Mouse (Mus musculus): ENCODE measurements at regions not wholly inside any gene's neighbourhood (a gene's known extent, or its start where the extent isn't known, plus 50 kb on each side); places are given as distances from the start of the nearest gene placed in this dataset.

- Histone ChIP-seq H3K4me2 (replicated peaks) (no peak overlapping the region), H3K27ac (replicated peaks) (no peak overlapping the region), H3K9me3 (no peaks in the 10 kb centered on the region), H3K4me3 (no peak overlapping the region), H3K27me3 (no peaks in the 10 kb centered on the region), H3K9ac (replicated peaks) (no peak overlapping the region), H3K4me1 (no peaks in the 10 kb centered on the region), H3K36me3 (no peaks in the 10 kb centered on the region)
- 87% methylated on average over 6 of the region's 6 CpGs for WGBS
- ATAC-seq (replicated peaks), result no peak
Measured at GRCm38 (mm10) chr17:14570266-14570775, 123.7 kb downstream of the Thbs2 start.

GRCm38 (mm10) chr17:14562191-14562590, 131.8 kb downstream of the Thbs2 start:
- Histone ChIP-seq H3K4me2 (replicated peaks) (no peak overlapping the region), H3K4me3 (no peak overlapping the region), H3K9ac (replicated peaks) (no peak overlapping the region), H3K27me3 (no peaks in the 10 kb centered on the region), H3K36me3 (no peaks in the 10 kb centered on the region), H3K9me3 (no peaks in the 10 kb centered on the region), H3K4me1 (no peaks in the 10 kb centered on the region), H3K27ac (replicated peaks) (no peak overlapping the region)
- WGBS, result 85% methylated on average over 6 of the region's 6 CpGs
- no peak for ATAC-seq (replicated peaks)

- no peak overlapping the region for H3K9ac ChIP-seq (replicated peaks)
- no peak for ATAC-seq (replicated peaks)
- H3K27ac ChIP-seq (replicated peaks), result no peak overlapping the region
- no peaks in the 10 kb centered on the region for H3K27me3 ChIP-seq
- H3K9me3 ChIP-seq, result no peaks in the 10 kb centered on the region
- no peak overlapping the region for H3K4me3 ChIP-seq
- H3K36me3 ChIP-seq, result no peaks in the 10 kb centered on the region
- no peak overlapping the region for H3K4me2 ChIP-seq (replicated peaks)
- H3K4me1 ChIP-seq, result no peaks in the 10 kb centered on the region
Measured at GRCm38 (mm10) chr17:14557214-14557613, 136.8 kb downstream of the Thbs2 start.

- Histone ChIP-seq H3K4me1 (no peaks in the 10 kb centered on the region), H3K9ac (replicated peaks) (no peak overlapping the region), H3K4me2 (replicated peaks) (no peak overlapping the region), H3K27ac (replicated peaks) (no peak overlapping the region), H3K27me3 (no peaks in the 10 kb centered on the region), H3K9me3 (no peaks in the 10 kb centered on the region), H3K36me3 (no peaks in the 10 kb centered on the region), H3K4me3 (no peak overlapping the region)
- no peak for ATAC-seq (replicated peaks)
- 69% methylated on average over 3 of the region's 3 CpGs for WGBS
Measured at GRCm38 (mm10) chr17:14553195-14553594, 140.8 kb downstream of the Thbs2 start.

DNA sequence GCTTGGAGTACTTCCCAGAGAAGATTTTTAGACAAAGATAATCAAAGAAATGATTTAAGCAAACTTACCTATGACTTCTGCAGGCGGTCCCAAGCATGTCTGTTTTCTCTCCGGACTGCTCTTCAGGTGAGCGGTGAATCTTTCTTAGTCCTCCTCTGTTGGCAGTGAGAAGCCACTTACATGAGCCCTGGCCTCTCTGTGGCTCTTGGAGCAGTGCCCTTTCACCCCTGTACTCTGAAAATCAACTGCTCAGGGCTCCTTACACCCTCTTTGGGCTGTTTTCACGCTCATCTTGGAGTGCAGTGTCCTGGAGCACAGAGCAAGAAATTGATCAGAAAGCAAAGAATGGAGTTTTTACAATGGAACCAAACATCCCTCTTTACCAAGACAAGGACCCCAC, 142.0 kb downstream of the Thbs2 start:
- Histone ChIP-seq H3K4me2 (replicated peaks) (no peak overlapping the region), H3K9me3 (peaks cover 5% of the 10 kb centered on the region; the same call in 1 of the 2 replicates), H3K9ac (replicated peaks) (no peak overlapping the region), H3K4me1 (no peaks in the 10 kb centered on the region), H3K27ac (replicated peaks) (no peak overlapping the region), H3K4me3 (no peak overlapping the region), H3K27me3 (no peaks in the 10 kb centered on the region), H3K36me3 (no peaks in the 10 kb centered on the region)
- ATAC-seq (replicated peaks), result no peak
- WGBS, result 84% methylated on average over 4 of the region's 4 CpGs

- Histone ChIP-seq H3K4me3 (no peak overlapping the region), H3K4me2 (replicated peaks) (no peak overlapping the region), H3K27me3 (no peaks in the 10 kb centered on the region), H3K27ac (replicated peaks) (no peak overlapping the region), H3K9ac (replicated peaks) (no peak overlapping the region), H3K9me3 (peaks cover 5% of the 10 kb centered on the region; the same call in 1 of the 2 replicates), H3K4me1 (no peaks in the 10 kb centered on the region), H3K36me3 (no peaks in the 10 kb centered on the region)
- WGBS, result 69% methylated on average over 4 of the region's 4 CpGs
- ATAC-seq (replicated peaks), result no peak
Measured at GRCm38 (mm10) chr17:14551610-14552009, 142.4 kb downstream of the Thbs2 start.

- Histone ChIP-seq H3K27ac (replicated peaks) (no peak overlapping the region), H3K36me3 (no peaks in the 10 kb centered on the region), H3K9me3 (peaks cover 5% of the 10 kb centered on the region; the same call in 1 of the 2 replicates), H3K4me2 (replicated peaks) (0 out of 2 replicates have a peak overlapping the region, but pooled peaks have one; percentile 0), H3K4me1 (peaks cover 5% of the 10 kb centered on the region; the same call in 1 of the 2 replicates), H3K4me3 (no peak overlapping the region), H3K9ac (replicated peaks) (no peak overlapping the region), H3K27me3 (no peaks in the 10 kb centered on the region)
- ATAC-seq (replicated peaks), result peak; percentile 62; the same call in 1 of the 2 replicates
- 26% methylated on average over 16 of the region's 16 CpGs for WGBS
Measured at GRCm38 (mm10) chr17:14545822-14546473, 148.1 kb downstream of the Thbs2 start.

DNA sequence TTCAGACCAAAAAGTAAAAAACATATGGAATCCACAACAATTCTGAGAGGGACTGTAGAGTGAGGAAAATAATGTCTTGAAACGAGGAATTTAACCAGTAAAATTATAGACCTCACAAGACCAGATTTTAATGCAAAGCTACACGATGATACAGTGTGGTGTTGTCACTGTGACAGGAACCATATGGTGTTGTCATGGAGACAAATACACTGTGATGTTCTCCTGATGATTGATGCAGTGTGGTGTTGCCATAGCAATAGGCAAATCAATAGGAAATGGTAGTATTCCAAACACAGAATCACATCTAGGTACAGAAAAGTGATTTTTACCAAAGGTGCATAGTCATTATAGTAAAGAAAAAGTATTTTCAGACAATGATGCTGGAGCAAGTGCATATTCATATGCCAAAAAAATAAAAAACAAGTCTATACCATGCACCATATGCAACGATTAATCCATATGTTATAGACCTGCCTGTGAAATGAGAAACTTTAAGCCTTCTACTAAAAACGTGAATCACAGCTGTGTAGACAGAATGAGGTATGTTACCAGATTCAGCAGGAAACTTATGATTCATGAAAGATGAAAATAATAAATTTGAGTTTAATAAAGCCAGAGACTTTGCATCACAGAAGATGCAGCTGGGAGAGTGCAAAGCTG, 149.6 kb downstream of the Thbs2 start:
- H3K4me1 ChIP-seq, result peaks cover 5% of the 10 kb centered on the region; the same call in 1 of the 2 replicates
- H3K36me3 ChIP-seq, result no peaks in the 10 kb centered on the region
- H3K27ac ChIP-seq (replicated peaks), result peak overlapping the region; percentile 36; the same call in 1 of the 2 replicates
- 52% methylated on average over 4 of the region's 4 CpGs for WGBS
- H3K27me3 ChIP-seq, result no peaks in the 10 kb centered on the region
- no peak overlapping the region for H3K4me3 ChIP-seq
- no peak overlapping the region for H3K9ac ChIP-seq (replicated peaks)
- peaks cover 5% of the 10 kb centered on the region; the same call in 1 of the 2 replicates for H3K9me3 ChIP-seq
- no peak overlapping the region for H3K4me2 ChIP-seq (replicated peaks)
- ATAC-seq (replicated peaks), result peak; percentile 94

DNA sequence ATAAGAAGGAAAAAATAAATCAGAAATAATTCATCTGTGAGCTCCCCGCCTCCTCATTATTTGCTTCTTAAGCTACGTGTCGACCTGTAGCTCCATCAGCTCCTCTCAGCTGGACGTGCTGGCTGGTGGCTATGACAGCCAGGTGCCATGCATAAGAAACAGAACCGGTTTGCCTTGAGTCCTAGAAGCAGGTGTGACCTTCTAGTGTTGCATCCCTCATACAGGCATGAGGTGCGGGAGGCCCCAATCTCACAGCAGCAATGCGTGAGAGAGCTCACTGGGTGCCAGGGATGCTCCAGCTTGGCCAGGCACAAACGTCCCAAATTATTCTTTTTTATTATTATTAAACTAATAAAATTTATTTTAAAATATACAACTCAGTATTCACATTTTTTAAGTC, 153.0 kb downstream of the Thbs2 start:
- no peak overlapping the region for H3K4me2 ChIP-seq (replicated peaks)
- no peaks in the 10 kb centered on the region for H3K9me3 ChIP-seq
- no peak overlapping the region for H3K9ac ChIP-seq (replicated peaks)
- H3K27ac ChIP-seq (replicated peaks), result no peak overlapping the region
- 86% methylated on average over 8 of the region's 8 CpGs for WGBS
- no peaks in the 10 kb centered on the region for H3K36me3 ChIP-seq
- peaks cover 5% of the 10 kb centered on the region; the same call in 1 of the 2 replicates for H3K4me1 ChIP-seq
- no peaks in the 10 kb centered on the region for H3K27me3 ChIP-seq
- ATAC-seq (replicated peaks), result no peak
- H3K4me3 ChIP-seq, result no peak overlapping the region

- H3K9ac ChIP-seq (replicated peaks), result no peak overlapping the region
- 89% methylated on average over 5 of the region's 5 CpGs for WGBS
Measured at GRCm38 (mm10) chr17:14540269-14540975, 153.6 kb downstream of the Thbs2 start.

DNA sequence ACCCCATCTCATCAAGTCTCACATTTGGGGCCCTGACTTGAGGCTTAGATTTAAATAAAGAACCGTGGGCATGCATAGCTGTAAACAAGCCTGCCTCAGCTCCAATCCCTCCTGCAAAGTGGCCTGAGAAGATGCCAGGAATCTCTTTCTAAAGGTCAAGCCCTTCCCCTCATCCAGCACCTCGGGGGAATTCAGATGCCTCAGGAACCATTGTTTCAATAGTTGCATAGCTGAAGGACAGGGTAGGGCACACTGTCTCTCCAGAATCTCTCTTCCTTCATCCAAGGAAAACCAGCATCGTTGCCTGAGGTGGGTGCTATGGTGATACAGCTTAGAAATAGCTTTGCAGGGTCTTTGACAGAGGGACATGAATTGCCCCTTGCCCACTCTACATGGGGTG, 154.4 kb downstream of the Thbs2 start:
- H3K9ac ChIP-seq (replicated peaks), result no peak overlapping the region
- no peaks in the 10 kb centered on the region for H3K27me3 ChIP-seq
- no peak overlapping the region for H3K27ac ChIP-seq (replicated peaks)
- H3K4me3 ChIP-seq, result no peak overlapping the region
- no peak for ATAC-seq (replicated peaks)
- WGBS, result 50% methylated on average over 3 of the region's 3 CpGs
- no peak overlapping the region for H3K4me2 ChIP-seq (replicated peaks)
- H3K36me3 ChIP-seq, result no peaks in the 10 kb centered on the region
- no peaks in the 10 kb centered on the region for H3K9me3 ChIP-seq
- no peaks in the 10 kb centered on the region; the same call in 1 of the 2 replicates for H3K4me1 ChIP-seq

More at GRCm38 (mm10) chr17:14540269-14540975, 153.6 kb downstream of the Thbs2 start:
- Histone ChIP-seq H3K36me3 (no peaks in the 10 kb centered on the region), H3K27me3 (no peaks in the 10 kb centered on the region), H3K4me2 (replicated peaks) (no peak overlapping the region), H3K27ac (replicated peaks) (no peak overlapping the region), H3K4me3 (no peak overlapping the region), H3K4me1 (peaks cover 2% of the 10 kb centered on the region; the same call in 1 of the 2 replicates), H3K9me3 (no peaks in the 10 kb centered on the region)
- ATAC-seq (replicated peaks), result no peak

GRCm38 (mm10) chr17:14539191-14539590, 154.8 kb downstream of the Thbs2 start:
- Histone ChIP-seq H3K9me3 (no peaks in the 10 kb centered on the region), H3K4me2 (replicated peaks) (no peak overlapping the region), H3K27ac (replicated peaks) (no peak overlapping the region), H3K4me3 (no peak overlapping the region), H3K9ac (replicated peaks) (no peak overlapping the region), H3K27me3 (no peaks in the 10 kb centered on the region), H3K36me3 (no peaks in the 10 kb centered on the region), H3K4me1 (no peaks in the 10 kb centered on the region; the same call in 1 of the 2 replicates)
- ATAC-seq (replicated peaks), result no peak
- 95% methylated on average over 3 of the region's 3 CpGs for WGBS

All from forebrain, embryonic 15.5 days (tissue).